Mouse (Mus musculus) stomach, postnatal 0 days (tissue): ENCODE measurements around the gene Rab33a. TPM values are rescaled to one million over a fixed set of nuclear protein-coding genes. Genes with fewer than 3 reads are reported as not detected.

Experiments
- ATAC-seq: fragments of 200-750 bp; cut with Nextera tagmentation; 2 replicates; pipeline ENCODE4 v1.8.0; 2017; ENCODE audit not compliant: low FRiP score, low TSS enrichment
- DNase-seq: peaks from one replicate; pipeline ENCODE4 v3.0.0-alpha.2; 2016; ENCODE audit warnings: low spot score
- H3K27ac ChIP-seq: fragments of 300-500 bp; sonication (generic); replicated peaks from 2 replicates; pipeline ENCODE4 v1.5.1; 2014; ENCODE audit warnings: mild to moderate bottlenecking, control low read depth
- H3K27me3 ChIP-seq: fragments of 300-500 bp; sonication (generic); 2 replicates; pipeline ENCODE4 v1.6.1; 2014; ENCODE audit warnings: low read length; ENCODE audit not compliant: control insufficient read depth, insufficient read depth
- H3K36me3 ChIP-seq: fragments of 300-500 bp; sonication (generic); 2 replicates; pipeline ENCODE4 v1.6.1; 2014; ENCODE audit warnings: low read length, mixed read lengths; ENCODE audit not compliant: control insufficient read depth, insufficient read depth
- H3K4me1 ChIP-seq: fragments of 300-500 bp; sonication (generic); replicated peaks from 2 replicates; pipeline ENCODE4 v1.6.1; 2014; ENCODE audit warnings: antibody characterized with exemption; ENCODE audit not compliant: control insufficient read depth, insufficient read depth
- H3K4me2 ChIP-seq: fragments of 300-500 bp; sonication (generic); replicated peaks from 2 replicates; pipeline ENCODE4 v1.6.1; 2014; ENCODE audit warnings: low read depth, mild to moderate bottlenecking, control low read depth, moderate library complexity
- H3K4me3 ChIP-seq: fragments of 300-500 bp; sonication (generic); 2 replicates; pipeline ENCODE4 v1.5.1; 2014; ENCODE audit warnings: low read depth, low read length, control low read depth
- H3K9ac ChIP-seq: fragments of 300-500 bp; sonication (generic); 2 replicates; pipeline ENCODE4 v1.6.1; 2014; ENCODE audit warnings: mild to moderate bottlenecking, low read length, control low read depth, mixed read lengths
- H3K9me3 ChIP-seq: fragments of 300-500 bp; sonication (generic); 2 replicates; pipeline ENCODE4 v1.6.1; 2016; ENCODE audit warnings: low read length; ENCODE audit not compliant: control insufficient read depth
- CTCF ChIP-seq: IDR thresholded peaks from 2 replicates; pipeline ENCODE4 v1.5.1; 2016; ENCODE audit warnings: antibody characterized with exemption, low read depth, mild to moderate bottlenecking, moderate library complexity
- EP300 ChIP-seq: optimal IDR thresholded peaks from 2 replicates; pipeline ENCODE3; 2016; ENCODE audit warnings: antibody characterized with exemption
- WGBS: fragments of 180-500 bp; shearing (Covaris S2); extraction: QIAGEN DNeasy Blood & Tissue Kit; methylation state at CpG from one replicate; pipeline ENCODE4 v1.1.7; 2014; 5-methylcytosine and 5-hydroxymethylcytosine counted together
- polyA plus RNA-seq: library from polyadenylated mRNA; unstranded; fragments of >200 nt; fragmentation: Nextera tagmentation; extraction: Ambion mirVana; gene quantifications from 2 replicates; pipeline ENCODE4 v1.2.1, GENCODE M21; 2015

Rab33a gene
- 2.4 and 2.5 TPM in 2 replicates for polyA plus RNA-seq

GRCm38 (mm10) chrX:48518808-48519548 is at the start of gene Rab33a:
Rab33a (plus strand) TSS chrX:48519285.
- 24% methylated on average over 32 of the region's 33 CpGs for WGBS
- DNase-seq (peak; percentile 19), ATAC-seq (peak; percentile 60)
- H3K4me3 ChIP-seq, result peak within 1 kb of the TSS; percentile 41
- no peaks in the 10 kb centered on the region for H3K4me1 ChIP-seq
- TF ChIP-seq CTCF, result no peak
- TF ChIP-seq EP300, result no peak
- H3K27me3 ChIP-seq, result no peaks in the 10 kb centered on the region
- H3K9ac ChIP-seq, result peak within 1 kb of the TSS; percentile 38
- H3K4me2 ChIP-seq, result peak within 1 kb of the TSS; percentile 70
- no peaks in the 10 kb centered on the region for H3K9me3 ChIP-seq
- H3K27ac ChIP-seq, result no peak within 1 kb of the TSS
- H3K36me3 ChIP-seq, result no peaks in the 10 kb centered on the region

- 69% methylated on average over 4 of the region's 4 CpGs for WGBS
- DNase-seq (no peak), ATAC-seq (no peak)
- no peaks in the 10 kb centered on the region for H3K4me1 ChIP-seq
- TF ChIP-seq CTCF (no peak), EP300 (no peak)
- no peaks in the 10 kb centered on the region for H3K27me3 ChIP-seq
- no peak overlapping the region for H3K4me2 ChIP-seq
- no peak overlapping the region for H3K4me3 ChIP-seq
- no peaks in the 10 kb centered on the region for H3K9me3 ChIP-seq
- H3K36me3 ChIP-seq, result no peaks in the 10 kb centered on the region
- H3K27ac ChIP-seq, result no peak overlapping the region
- no peak overlapping the region for H3K9ac ChIP-seq
These were observed 38.0 kb upstream of the Rab33a start for GRCm38 (mm10) chrX:48481095-48481494.

GRCm38 (mm10) chrX:48481687-48482086 is 37.4 kb upstream of the Rab33a start:
- no peak overlapping the region for H3K4me3 ChIP-seq
- no peaks in the 10 kb centered on the region for H3K4me1 ChIP-seq
- H3K27ac ChIP-seq, result no peak overlapping the region
- ATAC-seq (no peak), DNase-seq (no peak)
- H3K4me2 ChIP-seq, result no peak overlapping the region
- no peaks in the 10 kb centered on the region for H3K27me3 ChIP-seq
- H3K36me3 ChIP-seq, result no peaks in the 10 kb centered on the region
- no peaks in the 10 kb centered on the region for H3K9me3 ChIP-seq
- no peak for TF ChIP-seq CTCF
- no peak for TF ChIP-seq EP300
- H3K9ac ChIP-seq, result no peak overlapping the region
- WGBS, result 81% methylated on average over 7 of the region's 7 CpGs

- ATAC-seq (no peak), DNase-seq (no peak)
- Histone ChIP-seq H3K4me1 (no peaks in the 10 kb centered on the region), H3K4me3 (no peak overlapping the region), H3K27me3 (no peaks in the 10 kb centered on the region), H3K4me2 (no peak overlapping the region), H3K36me3 (no peaks in the 10 kb centered on the region; the same call in 1 of the 2 replicates), H3K27ac (no peak overlapping the region), H3K9me3 (no peaks in the 10 kb centered on the region), H3K9ac (no peak overlapping the region)
- no peak for TF ChIP-seq CTCF
- TF ChIP-seq EP300, result no peak
- WGBS, result 90% methylated on average over 8 of the region's 8 CpGs
These were observed 25.3 kb upstream of the Rab33a start for GRCm38 (mm10) chrX:48493763-48494162.

GRCm38 (mm10) chrX:48513166-48513807 is 5.8 kb upstream of the Rab33a start, which contains the start of gene Aifm1:
Aifm1 (minus strand) TSS chrX:48513563.
- no peaks in the 10 kb centered on the region for H3K4me1 ChIP-seq
- DNase-seq (peak; percentile 92), ATAC-seq (peak; percentile 99)
- peak within 1 kb of the TSS; percentile 47 for H3K4me3 ChIP-seq
- TF ChIP-seq CTCF, result no peak
- TF ChIP-seq EP300, result no peak
- H3K9ac ChIP-seq, result peak within 1 kb of the TSS; percentile 54
- 14% methylated on average over 44 of the region's 45 CpGs for WGBS
- 0 out of 2 replicates have a peak within 1 kb of the TSS, but pooled peaks have one; percentile 18 for H3K27ac ChIP-seq
- peak within 1 kb of the TSS; percentile 53 for H3K4me2 ChIP-seq
- no peaks in the 10 kb centered on the region for H3K36me3 ChIP-seq
- H3K27me3 ChIP-seq, result no peaks in the 10 kb centered on the region
- H3K9me3 ChIP-seq, result no peaks in the 10 kb centered on the region

GRCm38 (mm10) chrX:48513824-48514223 is 5.3 kb upstream of the Rab33a start:
- H3K9me3 ChIP-seq, result no peaks in the 10 kb centered on the region
- WGBS, result 11% methylated on average over 13 of the region's 13 CpGs
- H3K9ac ChIP-seq, result no peak overlapping the region
- H3K4me1 ChIP-seq, result no peaks in the 10 kb centered on the region
- DNase-seq, result no peak
- ATAC-seq, result no peak
- H3K4me2 ChIP-seq, result peak overlapping the region; percentile 53
- TF ChIP-seq CTCF, result no peak
- TF ChIP-seq EP300, result no peak
- H3K27ac ChIP-seq, result no peak overlapping the region
- peak overlapping the region; percentile 47 for H3K4me3 ChIP-seq
- H3K27me3 ChIP-seq, result no peaks in the 10 kb centered on the region
- H3K36me3 ChIP-seq, result no peaks in the 10 kb centered on the region
